In genomic region chr7:136343494-136343893, GRCm38 (mm10) we compare ENCODE assay signal across 14 mouse cellular contexts.
DNase-seq lines count a peak whose midpoint lies in the region; ATAC-seq lines count a peak whose summit lies in the region.
"Had no signal": no experiment of that assay in that cellular context is flagged by ENCODE, and none has a peak within 500 bp of the region (broad histone marks: within the 10 kb centered on the region; RNA-seq: fewer than 3 reads in every experiment).

No protein-coding gene starts in this region.

- no peaks in the 10 kb centered on the region for H3K9me3 ChIP-seq in hindbrain, embryonic 12.5 days (replicated peaks)
- H3K9me3 ChIP-seq in hindbrain, embryonic 11.5 days (ENCODE audit: control insufficient read depth, low read length): no peaks in the 10 kb centered on the region
- no peaks in the 10 kb centered on the region for H3K9me3 ChIP-seq in lung, embryonic 15.5 days
- H3K9me3 ChIP-seq in embryonic facial prominence, embryonic 13.5 days: no peaks in the 10 kb centered on the region
- no peaks in the 10 kb centered on the region for H3K9me3 ChIP-seq in limb, embryonic 13.5 days
- H3K9me3 ChIP-seq: liver, embryonic 12.5 days; neural tube, embryonic 12.5 days had no signal

- 80% methylated on average over 4 of the region's 4 CpGs for WGBS in hindbrain, embryonic 12.5 days
- WGBS in hindbrain, embryonic 11.5 days: 80% methylated on average over 4 of the region's 4 CpGs
- 66% methylated on average over 4 of the region's 4 CpGs for WGBS in lung, embryonic 15.5 days
- 43% methylated on average over 4 of the region's 4 CpGs for WGBS in embryonic facial prominence, embryonic 13.5 days
- 26% methylated on average over 4 of the region's 4 CpGs for WGBS in limb, embryonic 13.5 days

- no peaks in the 10 kb centered on the region for H3K36me3 ChIP-seq in hindbrain, embryonic 12.5 days
- no peaks in the 10 kb centered on the region for H3K36me3 ChIP-seq in hindbrain, embryonic 11.5 days (ENCODE audit: control insufficient read depth, insufficient read depth, low read length)
- H3K36me3 ChIP-seq in lung, embryonic 15.5 days: no peaks in the 10 kb centered on the region
- H3K36me3 ChIP-seq in embryonic facial prominence, embryonic 13.5 days: no peaks in the 10 kb centered on the region
- H3K36me3 ChIP-seq in limb, embryonic 13.5 days: no peaks in the 10 kb centered on the region
- H3K36me3 ChIP-seq: liver, embryonic 12.5 days; neural tube, embryonic 12.5 days had no signal

- no peak for ATAC-seq in hindbrain, embryonic 12.5 days (ENCODE audit: low FRiP score)
- ATAC-seq in hindbrain, embryonic 11.5 days (ENCODE audit: low FRiP score): no peak
- ATAC-seq in lung, embryonic 15.5 days (ENCODE audit: borderline replicate concordance, extremely low read depth, low FRiP score, low TSS enrichment): peak; percentile 60; the same call in 1 of the 2 replicates
- no peak for ATAC-seq in embryonic facial prominence, embryonic 13.5 days (ENCODE audit: insufficient number of reproducible peaks, insufficient read depth, low FRiP score, low TSS enrichment, low read depth)
- no peak for ATAC-seq in limb, embryonic 13.5 days (ENCODE audit: low FRiP score, low read depth)
- ATAC-seq: forebrain, postnatal 0 days; inflammation-experienced regulatory T-cells, adult 6 months; liver, embryonic 12.5 days had no signal

- no peak overlapping the region for H3K4me3 ChIP-seq in hindbrain, embryonic 12.5 days
- no peak overlapping the region for H3K4me3 ChIP-seq in hindbrain, embryonic 11.5 days (ENCODE audit: low read depth, low read length)
- H3K4me3 ChIP-seq in lung, embryonic 15.5 days: no peak overlapping the region
- no peak overlapping the region for H3K4me3 ChIP-seq in embryonic facial prominence, embryonic 13.5 days
- no peak overlapping the region for H3K4me3 ChIP-seq in limb, embryonic 13.5 days
- H3K4me3 ChIP-seq: erythroblast, embryonic 14.5 days; liver, embryonic 12.5 days; neural tube, embryonic 12.5 days had no signal

- H3K9ac ChIP-seq in hindbrain, embryonic 12.5 days: no peak overlapping the region
- no peak overlapping the region for H3K9ac ChIP-seq in hindbrain, embryonic 11.5 days (ENCODE audit: low read depth, low read length)
- H3K9ac ChIP-seq in lung, embryonic 15.5 days: no peak overlapping the region
- no peak overlapping the region for H3K9ac ChIP-seq in embryonic facial prominence, embryonic 13.5 days
- no peak overlapping the region for H3K9ac ChIP-seq in limb, embryonic 13.5 days
- H3K9ac ChIP-seq: forebrain, postnatal 0 days; liver, embryonic 12.5 days; neural tube, embryonic 12.5 days had no signal

- H3K27ac ChIP-seq in hindbrain, embryonic 12.5 days: peak overlapping the region; percentile 73; the same call in 1 of the 2 replicates
- no peak overlapping the region for H3K27ac ChIP-seq in hindbrain, embryonic 11.5 days (ENCODE audit: low read depth, low read length)
- H3K27ac ChIP-seq in lung, embryonic 15.5 days: peak overlapping the region; percentile 65
- H3K27ac ChIP-seq in embryonic facial prominence, embryonic 13.5 days: peak overlapping the region; percentile 73
- peak overlapping the region; percentile 95 for H3K27ac ChIP-seq in limb, embryonic 13.5 days
- H3K27ac ChIP-seq: liver, embryonic 12.5 days; macrophage; neural tube, embryonic 12.5 days had no signal

- no peak for DNase-seq in hindbrain, embryonic 11.5 days (ENCODE audit: low spot score)
- no peak for DNase-seq in lung, adult 18-20 months
- no peak for DNase-seq in ovary, postnatal 10 days (ENCODE audit: low spot score)
- DNase-seq: thymus, postnatal 4 days had no signal

- no peak overlapping the region for H3K4me2 ChIP-seq in hindbrain, embryonic 12.5 days (replicated peaks)
- H3K4me2 ChIP-seq in hindbrain, embryonic 11.5 days (replicated peaks; ENCODE audit: low read depth, low read length): no peak overlapping the region
- H3K4me2 ChIP-seq in lung, embryonic 15.5 days: peak overlapping the region; percentile 8; the same call in 1 of the 2 replicates
- H3K4me2 ChIP-seq in embryonic facial prominence, embryonic 13.5 days: peak overlapping the region; percentile 37; the same call in 1 of the 2 replicates
- H3K4me2 ChIP-seq in limb, embryonic 13.5 days (replicated peaks): peak overlapping the region; percentile 21
- H3K4me2 ChIP-seq: liver, embryonic 12.5 days; neural tube, embryonic 12.5 days had no signal

- H3K27me3 ChIP-seq in hindbrain, embryonic 12.5 days: no peaks in the 10 kb centered on the region
- no peaks in the 10 kb centered on the region for H3K27me3 ChIP-seq in hindbrain, embryonic 11.5 days (ENCODE audit: control insufficient read depth, insufficient read depth, low read length)
- no peaks in the 10 kb centered on the region for H3K27me3 ChIP-seq in lung, embryonic 15.5 days
- peaks cover 21% of the 10 kb centered on the region for H3K27me3 ChIP-seq in embryonic facial prominence, embryonic 13.5 days
- H3K27me3 ChIP-seq in limb, embryonic 13.5 days: peaks cover 4% of the 10 kb centered on the region; the same call in 1 of the 2 replicates
- H3K27me3 ChIP-seq: liver, embryonic 12.5 days; neural tube, embryonic 12.5 days had no signal

- H3K4me1 ChIP-seq in hindbrain, embryonic 12.5 days: peaks cover 29% of the 10 kb centered on the region
- peaks cover 7% of the 10 kb centered on the region; the same call in 1 of the 2 replicates for H3K4me1 ChIP-seq in hindbrain, embryonic 11.5 days (replicated peaks; ENCODE audit: control insufficient read depth, insufficient read depth, low read length)
- peaks cover 24% of the 10 kb centered on the region for H3K4me1 ChIP-seq in lung, embryonic 15.5 days
- peaks cover 38% of the 10 kb centered on the region for H3K4me1 ChIP-seq in embryonic facial prominence, embryonic 13.5 days
- peaks cover 49% of the 10 kb centered on the region for H3K4me1 ChIP-seq in limb, embryonic 13.5 days
- H3K4me1 ChIP-seq: liver, embryonic 12.5 days had no signal

Comparison
In these comparisons a context has a peak if more than half of its experiments do, and no peak if none do; other contexts are left out.
1. H3K4me2 ChIP-seq: peak in lung, embryonic 15.5 days (single experiment), embryonic facial prominence, embryonic 13.5 days (single experiment) and limb, embryonic 13.5 days (single experiment); none in hindbrain, embryonic 12.5 days (single experiment) and hindbrain, embryonic 11.5 days (single experiment).